Mouse (Mus musculus) thymus, postnatal 4 days (tissue): ENCODE results near the gene Pdcd1lg2.

Experiments used
- DNase-seq: peaks from one replicate; pipeline ENCODE4 v3.0.0; 2021

The Pdcd1lg2 gene

DNA sequence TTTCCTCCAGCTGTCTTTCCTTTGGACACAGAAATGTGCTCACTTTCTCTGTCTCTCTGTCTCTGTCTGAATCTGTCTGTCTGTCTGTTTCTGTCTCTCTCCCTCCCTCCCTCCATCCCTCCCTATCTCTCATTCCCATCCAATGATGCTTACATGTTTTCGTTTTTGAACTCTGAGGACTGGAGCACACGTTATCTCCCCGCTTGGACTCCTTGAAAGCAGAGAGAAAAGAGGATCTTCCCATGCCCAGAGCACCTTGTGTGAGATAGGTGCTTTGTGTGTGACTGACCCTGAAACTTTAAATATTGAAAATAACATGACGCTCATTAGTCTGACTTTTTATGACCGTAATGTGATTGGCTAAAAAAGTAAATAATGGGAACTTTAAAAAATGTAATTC, 62.2 kb downstream of the Pdcd1lg2 start:
- no peak for DNase-seq

DNA sequence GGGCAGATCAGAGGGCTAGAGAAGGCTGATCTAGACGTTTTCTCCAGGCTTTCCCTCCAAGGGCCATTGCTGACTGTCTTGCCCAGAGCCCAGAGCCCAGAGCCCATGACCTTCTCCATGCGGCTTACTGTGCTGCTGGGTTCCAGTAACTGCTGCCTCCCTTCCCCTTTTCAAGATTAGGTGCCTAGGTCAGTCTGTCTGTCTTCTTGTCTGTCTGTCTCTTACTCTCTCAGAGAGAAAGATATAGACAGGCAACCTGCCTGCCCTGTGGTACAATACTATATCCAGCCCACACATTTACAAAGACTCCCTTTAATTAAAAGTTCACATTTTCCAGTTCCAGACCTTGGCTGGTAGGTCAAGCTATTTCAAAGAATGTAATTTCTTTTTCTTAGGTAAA, 64.1 kb downstream of the Pdcd1lg2 start:
- DNase-seq: no peak

DNA sequence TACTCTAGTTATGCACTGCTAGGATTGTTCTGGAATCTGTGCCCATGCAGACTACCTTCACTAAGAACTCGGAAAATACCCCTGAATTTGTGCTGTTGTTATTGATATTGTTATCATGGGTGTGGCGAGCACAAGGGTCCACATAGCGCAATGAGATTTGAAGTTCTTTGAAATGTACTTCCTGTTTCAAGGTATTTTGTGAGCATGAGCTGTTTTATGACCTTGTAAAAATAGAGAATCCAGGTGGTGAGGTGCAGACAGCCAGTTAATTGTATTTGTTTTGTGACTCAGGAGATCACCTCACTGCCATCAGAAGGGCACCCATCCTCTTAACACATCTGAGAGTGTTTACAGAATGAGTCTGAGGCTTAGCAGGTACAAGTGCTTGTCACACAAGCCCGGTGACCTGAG, 64.5 kb downstream of the Pdcd1lg2 start:
- no peak for DNase-seq

DNA sequence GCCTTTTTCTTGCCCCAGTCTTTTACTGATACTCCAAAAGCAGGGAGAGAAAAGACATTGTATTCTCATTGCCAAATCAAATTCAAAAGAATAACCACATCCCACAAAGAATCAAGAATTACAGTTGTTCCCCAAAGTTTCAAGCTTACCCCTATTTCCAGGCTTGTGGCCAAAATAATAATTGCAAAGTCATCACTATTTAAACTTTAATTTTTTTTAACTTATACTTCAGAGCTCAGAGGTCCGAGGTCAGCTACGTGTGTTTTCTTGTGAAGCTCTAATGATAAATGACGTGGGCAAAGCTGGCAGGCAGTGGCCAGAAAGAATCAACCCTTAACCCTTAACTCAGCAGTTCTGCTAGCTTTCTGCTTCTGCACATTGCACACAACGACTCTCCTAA, 67.9 kb downstream of the Pdcd1lg2 start:
- DNase-seq: no peak

DNA sequence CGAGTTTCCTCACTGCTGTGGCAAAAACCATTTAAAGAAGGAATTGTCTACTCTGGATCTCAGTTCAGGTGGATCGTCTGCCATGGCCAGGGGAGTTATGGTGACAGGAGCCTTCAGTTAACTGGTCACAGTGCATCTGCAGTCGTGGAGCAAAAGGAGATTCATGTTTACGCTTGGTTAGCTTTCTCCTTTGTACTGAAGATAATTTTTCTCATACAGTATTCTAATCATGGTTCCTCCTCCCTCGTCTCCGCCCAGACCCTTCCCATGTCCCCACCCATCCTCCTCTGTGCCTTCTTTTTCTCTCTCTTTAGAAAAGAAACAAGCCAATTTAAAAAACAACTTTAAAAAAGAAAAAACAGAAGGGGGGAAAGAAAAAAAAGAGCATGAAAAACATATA, 70.9 kb downstream of the Pdcd1lg2 start:
- no peak for DNase-seq

DNA sequence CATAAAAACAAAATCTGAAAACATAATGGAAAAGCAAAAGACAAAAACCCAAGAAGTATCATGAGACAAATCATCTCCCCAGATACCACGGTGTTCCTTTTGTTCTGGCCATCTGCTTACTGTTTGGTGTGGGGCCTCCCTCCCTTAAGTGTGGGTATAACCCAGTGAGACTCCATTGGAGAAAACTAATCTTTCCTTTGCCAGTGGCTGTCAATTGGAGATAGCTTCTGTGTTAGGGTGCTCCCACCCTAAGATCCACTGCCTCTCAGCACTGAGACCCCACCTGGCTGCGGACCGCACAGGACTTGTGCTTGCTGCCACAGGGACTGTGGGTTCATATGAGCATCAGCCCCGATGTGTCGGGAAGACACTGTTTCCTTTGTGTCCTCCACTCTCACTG, 71.4 kb downstream of the Pdcd1lg2 start:
- DNase-seq: no peak

DNA sequence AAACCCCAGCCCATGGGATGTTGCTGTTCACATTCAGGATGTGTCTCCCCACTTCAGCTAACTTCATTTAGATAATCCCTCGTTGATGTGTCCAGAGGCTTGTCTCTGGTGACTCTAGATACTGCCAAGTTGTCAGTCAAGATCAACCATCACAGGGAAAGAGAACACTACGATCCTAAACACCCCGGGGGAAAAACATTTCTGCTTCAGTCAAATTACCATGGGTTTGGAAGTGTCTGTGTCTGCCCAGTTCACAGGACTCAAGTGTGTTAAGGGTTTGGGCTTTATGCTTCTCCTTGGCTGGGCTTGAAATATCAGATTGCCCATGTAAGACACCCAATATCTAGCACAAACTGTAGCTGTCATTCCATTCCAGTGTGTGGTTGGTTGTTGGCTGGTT, 71.9 kb downstream of the Pdcd1lg2 start:
- DNase-seq: no peak

DNA sequence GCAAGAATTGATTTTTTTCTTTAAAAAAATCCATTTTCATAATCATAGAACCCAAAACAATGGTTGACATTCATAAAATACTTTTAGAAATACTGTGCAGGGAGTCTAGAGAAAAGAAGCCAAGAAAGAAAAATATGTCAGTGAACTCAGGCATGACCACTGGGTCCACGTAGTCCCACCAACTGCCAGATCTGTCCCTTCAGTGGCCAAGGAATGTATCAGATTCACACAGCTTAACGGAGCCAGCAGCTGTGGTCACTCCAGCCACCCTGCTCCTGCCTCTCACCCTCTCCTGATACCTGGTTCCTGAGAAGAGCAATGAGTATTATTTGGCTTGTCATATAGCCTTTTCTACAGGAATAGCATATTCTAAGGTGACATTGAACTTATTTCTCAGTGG, 72.7 kb downstream of the Pdcd1lg2 start:
- no peak for DNase-seq

DNA sequence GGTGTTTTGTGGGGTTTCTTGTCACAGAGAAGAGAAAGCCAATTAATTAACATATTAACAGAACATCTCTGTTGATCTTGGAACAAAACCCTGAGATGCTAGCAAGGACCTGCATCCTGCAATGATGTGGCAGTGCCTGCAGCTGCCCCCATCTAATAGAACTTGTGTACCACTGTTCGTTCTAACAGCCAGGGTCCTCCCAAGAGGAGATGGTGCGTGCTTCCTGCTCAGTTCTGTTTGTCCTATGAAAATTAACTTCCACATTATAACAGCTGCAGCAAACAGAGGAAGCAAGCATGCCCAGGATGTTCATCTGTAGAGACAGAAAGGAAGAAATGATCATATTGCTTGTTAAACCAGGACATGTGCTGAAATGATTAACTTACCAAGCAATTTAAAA, 73.8 kb downstream of the Pdcd1lg2 start:
- no peak for DNase-seq

DNA sequence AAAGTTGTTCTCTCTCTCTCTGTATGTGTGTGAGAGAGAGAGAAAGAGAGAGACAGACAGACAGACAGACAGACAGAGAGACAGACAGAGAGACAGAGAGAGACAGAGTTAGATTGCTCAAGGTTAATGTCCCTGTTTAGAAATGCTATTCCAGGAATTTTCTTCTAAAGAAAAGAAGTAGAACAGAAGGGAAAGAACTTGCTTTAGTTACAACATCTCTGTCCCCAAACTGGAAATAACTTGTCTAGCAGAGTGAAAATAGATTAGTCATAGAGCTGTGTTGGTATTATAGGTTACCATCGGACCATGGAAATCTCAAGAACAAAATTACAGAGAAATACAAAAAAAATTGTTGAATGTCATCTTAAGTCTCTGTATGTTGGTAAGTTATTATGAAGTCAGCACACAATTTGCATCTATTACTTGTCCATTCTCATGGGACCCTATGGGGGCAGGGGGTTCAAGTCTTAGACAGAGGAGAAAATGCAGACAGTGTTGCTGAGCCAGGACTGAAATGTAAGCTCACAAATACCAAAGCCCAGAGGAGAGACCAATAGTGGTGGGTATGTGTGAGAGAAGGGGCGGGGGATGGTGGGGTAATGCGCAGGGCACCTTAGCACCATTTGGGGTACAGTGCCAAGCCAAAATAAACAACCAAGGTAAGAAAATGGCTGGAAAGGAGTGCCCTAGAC, 74.7 kb downstream of the Pdcd1lg2 start:
- no peak for DNase-seq

DNA sequence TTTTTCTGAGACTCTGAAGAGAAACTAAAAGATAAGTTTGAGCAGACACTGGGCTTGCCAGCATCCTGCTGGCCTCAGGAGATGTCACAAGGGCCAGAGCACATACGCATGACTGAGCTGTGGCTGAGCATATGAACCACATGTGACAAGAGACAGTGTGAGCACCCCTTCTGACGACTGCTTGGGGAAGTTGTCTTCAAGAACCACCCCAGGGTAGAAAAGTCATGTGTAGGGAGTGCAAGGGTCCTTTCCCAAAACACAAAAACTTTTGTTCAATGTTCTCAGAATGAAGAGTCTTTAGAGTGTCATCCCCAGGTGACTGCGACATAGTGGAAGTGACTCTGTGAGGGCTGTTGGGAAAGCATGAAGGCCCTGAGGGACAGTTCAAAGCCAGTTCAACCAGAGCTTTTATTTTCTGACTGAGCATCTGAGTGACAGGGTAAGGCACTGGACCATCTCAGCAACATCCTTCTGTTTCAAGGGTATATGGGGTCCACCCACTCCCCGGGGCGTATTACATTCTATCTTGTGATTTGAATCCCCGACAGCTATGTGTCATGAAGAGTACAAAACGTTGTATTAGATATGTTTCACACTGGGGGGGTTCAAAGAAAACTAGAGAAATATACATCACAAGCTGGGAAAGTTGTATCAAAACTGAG, 76.0 kb downstream of the Pdcd1lg2 start:
- DNase-seq: no peak

DNA sequence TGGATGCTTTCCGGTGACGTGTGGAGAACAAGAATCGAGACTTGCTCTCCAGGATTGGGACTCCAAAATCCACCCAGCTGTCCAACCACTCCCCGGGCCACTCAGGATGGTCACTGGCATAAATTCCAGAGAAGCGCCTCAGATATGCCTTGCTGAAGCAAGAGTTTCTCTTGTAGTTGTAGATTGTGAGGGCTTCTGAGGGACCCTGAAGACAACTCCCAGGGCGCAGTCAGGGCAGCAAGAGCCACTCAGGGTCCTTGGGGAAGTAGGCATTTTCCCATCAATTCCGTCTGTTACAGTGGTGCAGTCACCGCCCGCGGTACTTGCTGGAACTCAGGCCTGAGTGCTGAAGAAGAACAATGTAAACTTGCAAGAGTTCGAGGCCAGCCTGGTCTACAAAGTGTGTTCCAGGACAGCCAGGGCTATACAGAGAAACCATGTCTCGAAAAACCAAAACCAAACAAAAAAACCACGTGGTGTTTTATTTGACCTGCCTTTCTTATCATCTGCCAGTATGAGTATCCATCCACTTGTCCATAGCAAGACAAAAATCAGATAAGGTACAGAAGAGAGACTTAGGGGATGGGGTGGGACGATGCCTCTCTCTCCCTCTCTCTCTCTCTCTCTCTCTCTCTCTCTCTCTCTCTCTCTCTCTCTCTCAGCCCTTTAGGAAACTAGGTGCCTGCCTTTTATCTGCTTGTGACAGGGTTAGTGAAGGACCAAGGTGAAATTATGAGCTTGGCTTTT, 76.8 kb downstream of the Pdcd1lg2 start:
- DNase-seq: no peak

DNA sequence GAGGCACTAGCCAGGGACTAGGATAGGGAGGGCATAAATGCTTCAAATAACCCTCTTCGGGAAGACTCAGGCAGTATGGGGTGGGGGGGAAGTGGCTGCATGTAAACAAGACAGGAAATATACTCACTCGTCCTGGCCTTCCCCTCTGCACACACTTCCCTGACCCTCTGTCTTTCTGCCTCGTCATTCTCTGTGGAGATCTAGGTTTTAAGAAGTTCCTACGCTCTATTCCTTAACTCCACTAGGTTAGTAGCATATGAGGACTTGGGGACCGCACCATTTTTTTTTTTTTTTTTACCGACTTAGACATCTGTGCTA, 77.3 kb downstream of the Pdcd1lg2 start:
- no peak for DNase-seq

DNA sequence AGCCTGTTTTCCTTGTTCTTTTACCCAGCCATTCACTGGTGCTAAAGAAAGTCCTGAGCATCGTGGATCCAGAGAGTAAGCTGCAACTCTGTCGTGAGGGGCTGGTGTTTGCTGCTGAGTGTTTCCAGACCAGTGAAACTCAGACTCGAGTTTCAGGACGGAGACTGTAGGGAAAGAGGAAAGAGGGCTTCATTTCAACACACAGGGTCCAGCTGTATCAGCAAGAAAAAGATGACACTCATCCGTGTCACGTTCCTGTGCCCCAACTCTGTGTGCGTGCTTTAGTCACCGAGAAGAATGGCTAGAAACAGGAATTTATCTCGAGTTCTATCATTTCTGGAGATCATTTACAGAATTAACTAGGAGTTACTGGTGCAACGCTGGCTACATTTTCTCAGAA, 77.7 kb downstream of the Pdcd1lg2 start:
- DNase-seq: no peak

DNA sequence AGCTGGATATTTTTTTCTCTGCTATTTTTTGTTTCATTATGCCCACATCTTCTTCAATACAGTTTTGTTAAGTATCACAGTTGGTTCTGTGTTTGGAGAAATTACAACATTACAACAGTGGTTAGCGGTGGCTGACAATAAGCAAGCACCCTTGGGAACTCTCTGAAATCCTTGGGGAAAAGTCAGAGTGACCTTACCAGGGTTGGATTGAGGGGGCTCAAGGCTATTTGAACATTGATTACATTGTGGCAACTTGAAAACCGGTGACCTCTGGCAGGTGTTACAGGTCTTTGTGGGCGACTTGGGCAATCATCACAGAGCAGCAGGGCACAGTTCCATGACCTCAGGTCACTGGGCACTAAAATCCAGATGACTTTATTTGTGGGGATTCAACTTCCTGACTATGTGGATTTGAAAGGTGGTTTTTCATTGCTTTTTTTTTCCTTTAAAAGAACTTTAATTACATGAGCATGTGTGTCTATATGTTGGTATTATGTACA, 79.1 kb downstream of the Pdcd1lg2 start:
- no peak for DNase-seq

DNA sequence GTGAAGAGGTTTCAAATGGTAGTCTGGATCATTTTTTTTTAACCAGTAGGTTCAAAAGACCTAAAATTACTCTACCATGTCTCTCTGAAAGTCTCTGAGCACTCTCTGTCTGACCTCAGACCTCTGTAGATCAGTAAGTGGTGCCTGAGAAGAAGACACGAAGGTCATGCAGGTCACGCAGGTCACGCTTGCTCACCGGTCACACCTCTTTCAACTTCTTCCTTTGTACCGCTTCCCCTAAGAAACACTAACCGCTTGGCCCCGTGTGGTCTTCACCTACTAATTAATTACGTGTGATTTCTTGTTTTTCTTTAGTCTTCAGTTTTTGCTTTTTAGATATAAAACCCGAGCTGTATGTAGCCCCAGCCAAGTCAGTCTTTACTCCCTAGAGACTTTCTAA, 80.7 kb downstream of the Pdcd1lg2 start:
- no peak for DNase-seq

DNA sequence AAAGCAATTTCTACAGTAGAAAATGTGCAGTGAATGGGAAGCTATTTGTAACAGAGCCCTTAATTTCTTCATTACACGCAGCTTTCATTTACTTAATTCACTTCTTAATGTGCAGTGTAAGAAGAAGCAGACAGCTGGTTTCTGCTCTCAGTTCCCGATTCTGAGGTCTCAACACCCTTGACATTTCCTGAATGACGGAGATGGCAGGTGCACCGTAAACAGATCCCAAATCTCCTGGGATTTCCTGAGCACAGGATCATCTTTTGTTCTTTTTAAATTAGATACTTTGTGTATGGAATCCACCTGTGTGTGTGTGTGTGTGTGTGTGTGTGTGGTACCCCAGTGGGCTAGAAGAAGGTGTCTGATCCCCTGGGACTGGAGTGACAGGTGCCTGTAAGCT, 83.7 kb downstream of the Pdcd1lg2 start:
- no peak for DNase-seq

DNA sequence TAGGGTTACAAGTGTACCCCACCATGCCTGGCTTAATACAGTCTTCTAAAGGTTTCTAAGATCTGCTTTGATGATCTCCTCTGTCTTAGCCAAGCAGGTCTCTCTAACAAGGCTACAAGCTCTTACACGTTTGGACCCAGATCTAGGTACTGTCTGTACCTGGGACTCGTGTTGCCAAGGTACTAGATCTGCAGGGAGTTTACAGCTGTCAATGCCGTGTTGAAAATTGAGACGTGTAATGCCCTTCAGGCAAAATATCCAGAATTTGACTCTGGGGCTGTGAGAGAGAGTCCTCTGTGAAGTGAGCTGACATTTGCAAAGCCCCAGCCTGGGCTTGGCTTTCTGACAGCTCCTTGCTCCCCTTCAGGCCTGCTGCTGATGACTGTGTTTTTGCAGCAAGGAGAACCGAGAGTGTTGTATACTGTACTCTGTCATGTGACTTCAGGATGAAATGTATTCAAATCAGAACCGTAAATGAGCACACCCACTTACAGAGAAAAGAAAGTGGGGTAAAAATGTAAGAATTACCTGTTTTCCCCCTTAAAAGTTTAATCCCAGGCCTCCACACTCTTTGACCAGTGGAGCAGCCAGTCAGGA, 85.4 kb downstream of the Pdcd1lg2 start:
- no peak for DNase-seq

DNA sequence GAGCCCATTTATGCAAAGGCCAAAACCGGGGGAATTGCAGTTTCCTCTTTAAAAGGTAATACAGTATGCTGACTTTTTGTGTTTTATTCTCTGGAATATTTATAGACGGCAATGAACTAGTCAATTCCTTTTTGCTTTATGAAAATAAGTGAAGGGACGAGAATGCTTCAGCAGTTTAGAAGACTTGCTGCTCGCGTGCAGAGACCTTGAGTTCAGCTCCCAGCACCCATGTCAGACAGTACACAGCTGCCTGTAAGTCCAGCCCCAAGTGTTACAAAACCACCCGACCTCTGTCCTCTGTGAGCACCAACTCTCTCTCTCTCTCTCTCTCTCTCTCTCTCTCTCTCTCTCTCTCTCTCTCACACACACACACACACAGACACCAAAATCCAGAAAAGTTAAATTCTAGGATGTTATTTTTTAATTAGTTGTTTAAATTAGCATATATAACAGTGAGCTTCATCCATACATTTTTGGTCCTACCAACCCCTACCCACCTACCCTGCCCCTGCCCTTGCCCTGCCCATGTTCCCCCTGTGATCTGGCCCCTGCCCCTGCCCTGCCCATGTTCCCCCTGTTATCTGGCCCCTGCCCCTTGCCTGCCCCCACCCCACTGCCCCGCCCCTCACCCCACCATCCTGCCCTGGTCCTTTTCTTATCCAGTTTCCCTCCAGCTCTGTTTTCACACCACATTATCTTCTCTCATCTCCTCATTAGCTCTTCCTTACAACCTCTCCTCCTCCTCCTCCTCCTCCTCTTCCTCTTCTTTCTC, 86.3 kb downstream of the Pdcd1lg2 start:
- DNase-seq: no peak

DNA sequence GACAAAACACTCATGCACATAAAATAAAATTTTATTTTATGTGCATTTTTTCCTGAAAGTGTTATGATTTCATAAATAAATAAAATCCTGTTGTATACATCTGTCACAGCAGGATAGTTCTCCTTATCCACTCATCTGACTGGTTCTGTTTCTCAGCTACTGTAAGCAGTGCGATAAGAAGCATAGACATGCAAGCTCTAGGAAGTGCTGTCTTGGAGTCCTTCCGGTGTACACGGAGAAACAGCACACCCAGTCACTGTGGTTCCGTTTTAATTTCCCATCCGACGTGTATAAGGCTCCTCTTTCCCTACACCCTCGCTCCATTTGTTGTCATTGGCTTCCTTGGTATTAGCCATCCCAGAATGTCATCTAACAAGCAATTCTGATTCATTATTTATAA, 87.2 kb downstream of the Pdcd1lg2 start:
- no peak for DNase-seq

DNA sequence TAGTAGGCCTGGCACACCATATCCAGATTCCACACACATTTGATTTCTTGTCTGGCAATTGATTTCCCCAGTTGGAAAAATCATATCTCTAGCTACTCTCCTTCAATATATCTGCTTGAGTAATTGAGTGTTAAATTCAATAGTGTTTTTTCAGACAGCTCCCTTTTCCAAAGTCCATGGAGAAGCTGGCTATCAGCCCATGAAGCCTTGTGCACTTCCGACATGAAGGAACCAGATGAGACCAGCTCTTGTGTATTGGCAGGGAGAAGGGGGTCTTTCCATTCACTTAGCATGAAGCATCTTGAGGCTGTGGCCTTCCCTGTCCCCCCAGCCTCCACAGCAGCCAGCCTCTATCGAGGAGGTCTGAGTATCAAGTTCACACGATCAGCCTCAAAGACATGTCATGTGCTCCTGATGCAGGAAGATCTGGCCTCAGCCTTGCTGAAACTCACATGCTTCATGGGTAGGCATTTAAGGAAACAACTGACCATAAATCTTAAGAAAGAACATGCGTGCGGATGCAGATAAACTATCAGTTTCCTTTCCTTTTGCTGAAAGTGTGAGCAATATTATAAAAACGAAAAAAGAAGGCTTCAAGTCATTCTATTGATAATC, 88.2 kb downstream of the Pdcd1lg2 start:
- no peak for DNase-seq

DNA sequence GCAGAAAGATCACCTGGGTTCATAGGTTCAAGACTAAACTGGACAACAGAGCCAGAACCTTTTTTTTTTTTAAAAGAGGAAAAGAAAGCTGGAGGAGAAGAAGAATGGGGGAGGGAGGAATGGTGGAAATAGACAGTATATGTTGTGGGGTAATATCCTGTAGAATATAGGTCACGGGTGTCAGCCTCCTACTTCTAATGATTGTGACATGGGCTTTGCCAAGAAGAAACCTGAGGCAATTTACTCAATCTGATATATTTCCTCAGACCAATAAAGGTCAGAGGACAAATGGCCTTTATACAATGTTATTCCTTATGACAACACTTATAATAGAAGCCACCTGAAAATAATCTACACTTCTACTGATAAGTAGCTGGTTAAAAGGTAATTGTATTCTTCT, 89.6 kb downstream of the Pdcd1lg2 start:
- DNase-seq: no peak

DNA sequence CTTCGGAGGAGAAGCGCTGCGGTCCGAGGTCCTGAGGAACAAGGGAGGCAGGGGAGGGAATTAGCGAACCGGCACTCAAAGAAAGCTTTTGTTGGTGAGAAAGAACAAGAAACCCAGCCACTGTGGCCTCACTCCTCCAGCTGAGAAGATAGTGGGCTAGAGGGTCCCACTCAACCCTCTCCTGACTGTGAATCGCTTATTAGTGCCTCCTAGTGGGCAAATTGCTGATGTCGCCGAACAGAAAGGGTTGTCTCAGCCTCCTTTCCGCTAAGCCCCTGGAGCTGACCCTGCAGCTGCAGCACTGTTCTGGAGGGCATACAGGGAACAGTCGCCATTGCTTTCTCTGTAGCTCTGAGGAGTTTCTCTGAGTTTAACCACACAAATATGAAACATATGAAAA, 90.4 kb downstream of the Pdcd1lg2 start:
- DNase-seq: peak; percentile 76
